Mouse (Mus musculus): ENCODE results near the gene Lrrc47. TPM values are rescaled to one million over a fixed set of nuclear protein-coding genes. Genes with fewer than 3 reads are reported as not detected.

Lrrc47 gene
- polyA plus RNA-seq (2012; rRNA removed) = 33.6 and 63.5 TPM in 2 replicates

GRCm38 (mm10) chr4:154011646-154012089 is at the start of gene Lrrc47:
Gene Lrrc47, plus strand, starts transcription at chr4:154011731.
- Histone ChIP-seq H3K27me3 (ENCODE audit: control insufficient read depth, insufficient read depth, low read length) (no peaks in the 10 kb centered on the region), H3K36me3 (ENCODE audit: control insufficient read depth, insufficient read depth, low read length) (peaks cover 20% of the 10 kb centered on the region), H3K4me3 (ENCODE audit: low read depth, low read length) (peak within 1 kb of the TSS; percentile 95), H3K27ac (ENCODE audit: insufficient read depth, low read depth, low read length) (no peak within 1 kb of the TSS), H3K4me1 (ENCODE audit: control insufficient read depth, insufficient read depth, insufficient read length, low read length) (peaks cover 13% of the 10 kb centered on the region)
- under 1% methylated on average over 58 of the region's 59 CpGs for WGBS
- TF ChIP-seq CTCF (IDR thresholded peaks at IDR 0.05; ENCODE audit: extremely low read depth, insufficient read length, insufficient replicate concordance, low read depth, low read length) (no peak), POLR2A (IDR thresholded peaks at IDR 0.05; ENCODE audit: low read depth, low read length) (peak; percentile 49; the same call in 1 of the 2 replicates)

DNA sequence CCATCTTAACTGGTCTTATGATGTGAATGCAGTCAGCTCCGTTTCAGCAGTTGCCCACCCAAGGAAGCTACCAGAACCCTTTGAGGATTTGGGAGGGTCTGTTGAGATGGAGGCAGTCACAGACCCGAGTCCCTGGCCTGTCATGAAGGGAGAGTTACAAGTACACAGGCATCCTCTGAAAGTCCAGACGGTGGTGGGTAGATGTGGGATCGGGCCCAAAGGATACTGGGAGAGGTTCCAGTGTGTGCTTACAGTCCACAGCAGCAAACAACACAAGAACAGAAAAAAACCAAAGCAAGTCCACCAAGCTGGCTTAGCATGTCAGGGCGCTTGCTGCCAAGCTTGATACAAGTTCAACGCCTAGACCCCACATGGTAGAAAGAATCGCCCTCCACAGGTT is 48.9 kb upstream of the Lrrc47 start:
- Histone ChIP-seq H3K4me1 (ENCODE audit: control insufficient read depth, insufficient read depth, insufficient read length, low read length) (peaks cover 2% of the 10 kb centered on the region; the same call in 1 of the 2 replicates), H3K27ac (ENCODE audit: insufficient read depth, low read depth, low read length) (no peak overlapping the region), H3K4me3 (ENCODE audit: low read depth, low read length) (no peak overlapping the region), H3K36me3 (ENCODE audit: control insufficient read depth, insufficient read depth, low read length) (peaks cover 53% of the 10 kb centered on the region), H3K27me3 (ENCODE audit: control insufficient read depth, insufficient read depth, low read length) (no peaks in the 10 kb centered on the region)
- TF ChIP-seq POLR2A (IDR thresholded peaks at IDR 0.05; ENCODE audit: low read depth, low read length) = no peak
- no peak for TF ChIP-seq CTCF (IDR thresholded peaks at IDR 0.05; ENCODE audit: extremely low read depth, insufficient read length, insufficient replicate concordance, low read depth, low read length)
- WGBS = 80% methylated on average over 7 of the region's 7 CpGs

DNA sequence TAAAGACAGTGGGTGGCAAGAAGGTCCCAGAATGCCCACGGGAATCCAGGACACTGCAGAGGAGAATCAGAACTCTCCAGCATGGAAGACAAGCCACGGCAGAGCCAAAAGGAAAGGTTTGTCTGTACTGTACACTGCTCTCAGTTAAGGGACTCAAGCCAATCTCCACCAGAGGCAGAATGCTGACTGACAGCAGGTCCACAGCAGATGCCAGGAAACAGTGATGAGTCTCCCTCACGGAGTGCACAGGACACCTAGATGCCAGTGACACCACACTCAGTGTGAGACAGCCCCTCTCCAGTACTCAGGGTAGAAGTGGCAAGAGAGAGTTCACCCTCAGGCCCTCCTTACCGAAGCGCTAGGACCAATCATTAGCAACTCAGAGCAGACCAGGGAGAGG is 44.9 kb upstream of the Lrrc47 start:
- Histone ChIP-seq H3K36me3 (ENCODE audit: control insufficient read depth, insufficient read depth, low read length) (peaks cover 59% of the 10 kb centered on the region), H3K27me3 (ENCODE audit: control insufficient read depth, insufficient read depth, low read length) (no peaks in the 10 kb centered on the region), H3K27ac (ENCODE audit: insufficient read depth, low read depth, low read length) (no peak overlapping the region), H3K4me3 (ENCODE audit: low read depth, low read length) (no peak overlapping the region), H3K4me1 (ENCODE audit: control insufficient read depth, insufficient read depth, insufficient read length, low read length) (no peaks in the 10 kb centered on the region)
- TF ChIP-seq CTCF (IDR thresholded peaks at IDR 0.05; ENCODE audit: extremely low read depth, insufficient read length, insufficient replicate concordance, low read depth, low read length) (no peak), POLR2A (IDR thresholded peaks at IDR 0.05; ENCODE audit: low read depth, low read length) (no peak)
- 87% methylated on average over 5 of the region's 5 CpGs for WGBS

- Histone ChIP-seq H3K4me1 (ENCODE audit: control insufficient read depth, insufficient read depth, insufficient read length, low read length) (no peaks in the 10 kb centered on the region), H3K36me3 (ENCODE audit: control insufficient read depth, insufficient read depth, low read length) (peaks cover 56% of the 10 kb centered on the region), H3K27me3 (ENCODE audit: control insufficient read depth, insufficient read depth, low read length) (no peaks in the 10 kb centered on the region), H3K4me3 (ENCODE audit: low read depth, low read length) (no peak overlapping the region), H3K27ac (ENCODE audit: insufficient read depth, low read depth, low read length) (no peak overlapping the region)
- WGBS = 79% methylated on average over 2 of the region's 2 CpGs
- TF ChIP-seq POLR2A (IDR thresholded peaks at IDR 0.05; ENCODE audit: low read depth, low read length) (no peak), CTCF (IDR thresholded peaks at IDR 0.05; ENCODE audit: extremely low read depth, insufficient read length, insufficient replicate concordance, low read depth, low read length) (no peak)
Observed at GRCm38 (mm10) chr4:153967556-153967955, 44.0 kb upstream of the Lrrc47 start.

DNA sequence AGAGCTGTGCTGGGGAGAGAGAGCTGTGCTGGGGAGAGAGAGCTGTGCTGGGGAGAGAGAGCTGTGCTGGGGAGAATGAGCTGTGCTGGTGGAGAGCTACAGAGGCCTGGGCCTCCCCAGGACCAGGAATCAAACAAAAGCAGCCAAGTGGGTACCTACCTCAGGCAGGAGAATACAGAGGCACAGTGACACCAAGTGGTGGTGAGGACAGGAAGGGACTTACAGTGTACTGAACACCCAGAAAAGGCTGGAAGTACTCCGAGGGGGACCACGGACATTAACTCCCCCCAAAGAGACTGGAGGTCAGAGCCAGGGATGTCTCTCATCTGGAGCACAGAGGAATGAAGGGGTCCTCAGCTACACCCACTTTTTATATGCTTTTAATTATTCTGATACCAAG is 43.5 kb upstream of the Lrrc47 start:
- Histone ChIP-seq H3K4me1 (ENCODE audit: control insufficient read depth, insufficient read depth, insufficient read length, low read length) (no peaks in the 10 kb centered on the region), H3K27me3 (ENCODE audit: control insufficient read depth, insufficient read depth, low read length) (no peaks in the 10 kb centered on the region), H3K36me3 (ENCODE audit: control insufficient read depth, insufficient read depth, low read length) (peaks cover 56% of the 10 kb centered on the region), H3K4me3 (ENCODE audit: low read depth, low read length) (no peak overlapping the region), H3K27ac (ENCODE audit: insufficient read depth, low read depth, low read length) (no peak overlapping the region)
- TF ChIP-seq POLR2A (IDR thresholded peaks at IDR 0.05; ENCODE audit: low read depth, low read length) = no peak
- TF ChIP-seq CTCF (IDR thresholded peaks at IDR 0.05; ENCODE audit: extremely low read depth, insufficient read length, insufficient replicate concordance, low read depth, low read length) = no peak
- WGBS = 93% methylated on average over 2 of the region's 2 CpGs

GRCm38 (mm10) chr4:153974431-153975291 is 36.9 kb upstream of the Lrrc47 start, which contains the start of the genes Dffb and Cep104:
Gene Dffb, minus strand, starts transcription at chr4:153975126.
Gene Cep104, plus strand, starts transcription at chr4:153975194.
- Histone ChIP-seq H3K27ac (ENCODE audit: insufficient read depth, low read depth, low read length) (peak within 1 kb of the TSS; percentile 81), H3K4me3 (ENCODE audit: low read depth, low read length) (peak within 1 kb of the TSS; percentile 99), H3K27me3 (ENCODE audit: control insufficient read depth, insufficient read depth, low read length) (no peaks in the 10 kb centered on the region), H3K36me3 (ENCODE audit: control insufficient read depth, insufficient read depth, low read length) (peaks cover 19% of the 10 kb centered on the region), H3K4me1 (ENCODE audit: control insufficient read depth, insufficient read depth, insufficient read length, low read length) (peaks cover 9% of the 10 kb centered on the region)
- under 1% methylated on average over 68 of the region's 68 CpGs for WGBS
- TF ChIP-seq CTCF (IDR thresholded peaks at IDR 0.05; ENCODE audit: extremely low read depth, insufficient read length, insufficient replicate concordance, low read depth, low read length) = no peak
- peak; percentile 63 for TF ChIP-seq POLR2A (IDR thresholded peaks at IDR 0.05; ENCODE audit: low read depth, low read length)

GRCm38 (mm10) chr4:153975292-153975662 is 36.3 kb upstream of the Lrrc47 start:
- TF ChIP-seq CTCF (IDR thresholded peaks at IDR 0.05; ENCODE audit: extremely low read depth, insufficient read length, insufficient replicate concordance, low read depth, low read length) (no peak), POLR2A (IDR thresholded peaks at IDR 0.05; ENCODE audit: low read depth, low read length) (no peak)
- under 1% methylated on average over 33 of the region's 33 CpGs for WGBS

More at GRCm38 (mm10) chr4:153975292-153975662, 36.3 kb upstream of the Lrrc47 start:
- Histone ChIP-seq H3K36me3 (ENCODE audit: control insufficient read depth, insufficient read depth, low read length) (peaks cover 21% of the 10 kb centered on the region), H3K27ac (ENCODE audit: insufficient read depth, low read depth, low read length) (no peak overlapping the region), H3K4me3 (ENCODE audit: low read depth, low read length) (peak overlapping the region; percentile 99), H3K4me1 (ENCODE audit: control insufficient read depth, insufficient read depth, insufficient read length, low read length) (peaks cover 9% of the 10 kb centered on the region), H3K27me3 (ENCODE audit: control insufficient read depth, insufficient read depth, low read length) (no peaks in the 10 kb centered on the region)
